Mouse (Mus musculus): ENCODE data around the gene Chst8. TPM values are rescaled to one million over a fixed set of nuclear protein-coding genes. Genes with fewer than 3 reads are reported as not detected.

Chst8 gene
- polyA plus RNA-seq, 1 experiment from 2014 or later: 20.5 TPM

DNA sequence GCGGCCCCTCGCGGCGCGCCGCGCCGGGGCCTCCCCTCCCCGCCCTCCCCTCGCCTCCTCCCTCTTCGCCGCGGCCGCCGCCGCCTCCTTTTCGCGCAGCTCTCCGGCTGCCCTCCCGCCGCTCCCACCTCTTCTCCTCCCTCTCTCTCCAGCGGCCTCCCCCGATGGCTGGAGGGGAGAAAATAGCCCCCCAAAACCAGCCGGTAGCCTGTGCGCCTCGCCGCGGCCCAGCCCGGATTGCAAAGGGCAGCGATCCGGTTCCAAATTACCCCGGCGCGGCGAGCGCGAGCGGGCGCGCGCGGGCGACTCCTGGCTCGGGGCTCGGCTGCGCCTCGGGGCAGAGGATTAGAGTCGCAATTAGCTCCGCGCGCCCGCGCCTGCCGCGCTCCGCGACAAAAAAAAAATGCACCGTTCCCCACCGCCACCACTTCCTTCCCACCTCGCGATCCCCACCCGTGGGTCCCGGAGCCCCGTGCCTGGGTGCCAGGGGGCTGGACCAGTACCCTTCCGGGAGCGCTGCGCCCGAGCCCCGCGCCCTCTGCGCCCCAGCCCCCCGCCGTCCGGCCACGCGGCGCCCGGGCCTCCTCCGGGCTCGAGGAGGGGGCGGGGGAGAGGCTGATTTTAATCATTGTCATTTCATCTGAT, 157.9 kb downstream of the Chst8 start:
- Histone ChIP-seq H3K4me3 (replicated peaks) (peak overlapping the region; percentile 78), H3K9ac (replicated peaks) (peak overlapping the region; percentile 95), H3K36me3 (peaks cover 5% of the 10 kb centered on the region), H3K4me1 (replicated peaks) (peaks cover 40% of the 10 kb centered on the region), H3K9me3 (no peaks in the 10 kb centered on the region), H3K4me2 (replicated peaks) (peak overlapping the region; percentile 68), H3K27me3 (no peaks in the 10 kb centered on the region), H3K27ac (peak overlapping the region; percentile 100)
- ATAC-seq: peak; percentile 59
- under 1% methylated on average over 54 of the region's 81 CpGs for WGBS

- Histone ChIP-seq H3K9me3 (no peaks in the 10 kb centered on the region), H3K27ac (peak overlapping the region; percentile 100), H3K4me1 (replicated peaks) (peaks cover 47% of the 10 kb centered on the region), H3K36me3 (peaks cover 11% of the 10 kb centered on the region), H3K4me3 (replicated peaks) (peak overlapping the region; percentile 78), H3K4me2 (replicated peaks) (peak overlapping the region; percentile 68), H3K9ac (replicated peaks) (peak overlapping the region; percentile 95), H3K27me3 (no peaks in the 10 kb centered on the region)
- peak; percentile 41 for ATAC-seq
- under 1% methylated on average over 35 of the region's 64 CpGs for WGBS
Measured at GRCm38 (mm10) chr7:34653731-34654440, 158.6 kb downstream of the Chst8 start.

- H3K36me3 ChIP-seq: peaks cover 21% of the 10 kb centered on the region
- H3K27me3 ChIP-seq: no peaks in the 10 kb centered on the region
- H3K27ac ChIP-seq: peak overlapping the region; percentile 100
- no peak for ATAC-seq
- H3K4me1 ChIP-seq (replicated peaks): peaks cover 56% of the 10 kb centered on the region
- H3K4me2 ChIP-seq (replicated peaks): peak overlapping the region; percentile 68
- H3K4me3 ChIP-seq (replicated peaks): peak overlapping the region; percentile 78
- under 1% methylated on average over 48 of the region's 48 CpGs for WGBS
- peak overlapping the region; percentile 95 for H3K9ac ChIP-seq (replicated peaks)
- H3K9me3 ChIP-seq: no peaks in the 10 kb centered on the region
Measured at GRCm38 (mm10) chr7:34652751-34653502, 159.6 kb downstream of the Chst8 start.

- ATAC-seq: no peak
- Histone ChIP-seq H3K27me3 (no peaks in the 10 kb centered on the region), H3K4me2 (replicated peaks) (peak overlapping the region; percentile 68), H3K4me1 (replicated peaks) (peaks cover 61% of the 10 kb centered on the region), H3K9me3 (no peaks in the 10 kb centered on the region), H3K4me3 (replicated peaks) (peak overlapping the region; percentile 78), H3K9ac (replicated peaks) (peak overlapping the region; percentile 95), H3K36me3 (peaks cover 35% of the 10 kb centered on the region), H3K27ac (peak overlapping the region; percentile 70)
- WGBS: 34% methylated on average over 2 of the region's 2 CpGs
Measured at GRCm38 (mm10) chr7:34651381-34651780, 161.1 kb downstream of the Chst8 start.

DNA sequence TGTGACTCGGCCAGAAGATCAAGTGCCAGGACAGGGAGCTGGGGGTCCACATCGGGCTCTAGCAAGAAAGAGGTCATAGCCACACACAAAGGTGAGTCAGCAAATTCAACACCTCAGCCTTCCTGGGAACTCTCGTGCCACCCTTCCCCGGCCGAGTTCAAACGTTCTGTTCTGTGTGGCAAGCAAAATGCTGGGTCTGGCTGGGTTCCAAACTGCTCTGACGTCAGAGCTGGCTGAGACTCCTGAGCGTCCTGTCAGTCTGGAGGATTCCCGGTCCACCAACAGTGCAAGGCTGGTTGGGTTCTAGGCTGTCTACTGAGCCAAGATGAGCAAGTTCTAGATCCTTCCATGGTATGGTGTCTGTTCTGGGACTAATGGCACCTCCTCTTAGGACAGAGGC, 165.5 kb downstream of the Chst8 start:
- ATAC-seq: no peak
- Histone ChIP-seq H3K36me3 (peaks cover 75% of the 10 kb centered on the region), H3K4me1 (replicated peaks) (peaks cover 64% of the 10 kb centered on the region), H3K9ac (replicated peaks) (no peak overlapping the region), H3K4me3 (replicated peaks) (no peak overlapping the region), H3K4me2 (replicated peaks) (no peak overlapping the region), H3K27me3 (no peaks in the 10 kb centered on the region), H3K9me3 (no peaks in the 10 kb centered on the region), H3K27ac (no peak overlapping the region)
- WGBS: 77% methylated on average over 9 of the region's 9 CpGs

DNA sequence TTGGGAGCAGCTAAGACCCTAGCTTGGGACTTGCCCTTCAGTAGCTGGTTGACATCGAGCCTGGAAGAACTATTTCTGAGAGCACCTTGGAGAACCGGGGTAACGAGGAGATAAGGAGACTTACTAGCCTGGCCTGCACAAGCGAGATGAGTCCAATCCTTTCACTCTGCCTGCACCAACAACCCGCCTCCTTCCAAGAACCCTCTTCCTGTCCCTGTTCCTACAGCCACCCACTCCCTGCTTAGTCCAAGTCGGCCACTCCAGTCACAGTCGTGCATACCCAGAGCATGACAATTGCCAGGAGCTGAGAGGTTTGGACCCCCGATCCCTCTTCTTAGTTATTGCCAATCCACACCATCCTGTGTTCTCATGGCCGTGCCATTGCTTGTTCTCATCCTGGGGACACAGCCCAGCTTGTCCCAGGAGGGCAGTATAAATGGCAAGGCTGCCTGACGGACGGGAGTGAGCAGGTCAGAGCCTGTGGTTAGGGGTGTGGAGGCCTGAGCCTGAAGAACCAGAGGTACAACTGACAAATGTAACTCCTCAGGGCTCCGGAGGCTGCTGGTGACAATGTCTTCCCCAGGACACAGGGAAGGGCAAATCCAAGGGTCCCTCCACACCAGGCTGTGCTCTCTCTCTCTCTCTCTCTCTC, 166.2 kb downstream of the Chst8 start:
- H3K4me2 ChIP-seq (replicated peaks): no peak overlapping the region
- H3K9ac ChIP-seq (replicated peaks): no peak overlapping the region
- 91% methylated on average over 12 of the region's 12 CpGs for WGBS
- H3K9me3 ChIP-seq: no peaks in the 10 kb centered on the region
- H3K36me3 ChIP-seq: peaks cover 83% of the 10 kb centered on the region
- peaks cover 62% of the 10 kb centered on the region for H3K4me1 ChIP-seq (replicated peaks)
- ATAC-seq: no peak
- no peak overlapping the region for H3K27ac ChIP-seq
- no peaks in the 10 kb centered on the region for H3K27me3 ChIP-seq
- H3K4me3 ChIP-seq (replicated peaks): no peak overlapping the region

GRCm38 (mm10) chr7:34645623-34646022, 166.9 kb downstream of the Chst8 start:
- Histone ChIP-seq H3K27ac (no peak overlapping the region), H3K9me3 (no peaks in the 10 kb centered on the region), H3K4me2 (replicated peaks) (no peak overlapping the region), H3K27me3 (no peaks in the 10 kb centered on the region), H3K4me1 (replicated peaks) (peaks cover 58% of the 10 kb centered on the region), H3K9ac (replicated peaks) (no peak overlapping the region), H3K4me3 (replicated peaks) (no peak overlapping the region), H3K36me3 (peaks cover 90% of the 10 kb centered on the region)
- 91% methylated on average over 2 of the region's 2 CpGs for WGBS
- no peak for ATAC-seq

- no peaks in the 10 kb centered on the region for H3K9me3 ChIP-seq
- no peaks in the 10 kb centered on the region for H3K27me3 ChIP-seq
- WGBS: 70% methylated on average over 18 of the region's 18 CpGs
- peaks cover 54% of the 10 kb centered on the region for H3K4me1 ChIP-seq (replicated peaks)
- no peak overlapping the region for H3K4me3 ChIP-seq (replicated peaks)
- H3K4me2 ChIP-seq (replicated peaks): no peak overlapping the region
- 0 out of 2 replicates have a peak, but pooled peaks have one; percentile 6 for ATAC-seq
- H3K9ac ChIP-seq (replicated peaks): no peak overlapping the region
- H3K27ac ChIP-seq: no peak overlapping the region
- peaks cover 95% of the 10 kb centered on the region for H3K36me3 ChIP-seq
Measured at GRCm38 (mm10) chr7:34644591-34644990, 167.9 kb downstream of the Chst8 start.

DNA sequence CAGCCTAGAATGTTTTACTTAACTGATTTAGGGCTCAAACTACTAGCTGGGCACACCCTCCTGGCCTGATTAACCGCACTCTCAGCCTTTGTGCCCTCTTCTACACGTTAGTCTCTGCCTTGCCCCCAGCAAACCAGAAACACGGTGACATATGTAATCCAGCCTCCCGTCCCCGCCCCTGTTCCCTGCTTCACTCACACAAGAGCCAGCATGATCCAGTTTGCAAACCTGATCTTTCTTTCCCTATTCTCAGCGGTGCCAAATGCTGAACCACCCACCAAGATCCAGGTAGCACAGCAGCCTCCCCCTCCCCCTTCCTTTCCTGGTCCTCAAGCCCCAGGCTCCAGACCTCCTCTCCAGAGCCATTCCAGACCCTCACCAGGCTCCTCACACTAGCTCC, 169.2 kb downstream of the Chst8 start:
- H3K9me3 ChIP-seq: no peaks in the 10 kb centered on the region
- WGBS: 82% methylated on average over 6 of the region's 6 CpGs
- H3K9ac ChIP-seq (replicated peaks): no peak overlapping the region
- no peak overlapping the region for H3K4me2 ChIP-seq (replicated peaks)
- H3K4me3 ChIP-seq (replicated peaks): no peak overlapping the region
- H3K36me3 ChIP-seq: peaks cover 94% of the 10 kb centered on the region
- H3K27ac ChIP-seq: no peak overlapping the region
- peaks cover 41% of the 10 kb centered on the region for H3K4me1 ChIP-seq (replicated peaks)
- ATAC-seq: no peak
- H3K27me3 ChIP-seq: no peaks in the 10 kb centered on the region

GRCm38 (mm10) chr7:34641968-34642367, 170.5 kb downstream of the Chst8 start:
- Histone ChIP-seq H3K27me3 (no peaks in the 10 kb centered on the region), H3K4me1 (replicated peaks) (peaks cover 31% of the 10 kb centered on the region), H3K27ac (peak overlapping the region; percentile 35; the same call in 1 of the 2 replicates), H3K9ac (replicated peaks) (0 out of 2 replicates have a peak overlapping the region, but pooled peaks have one; percentile 19), H3K4me2 (replicated peaks) (no peak overlapping the region), H3K4me3 (replicated peaks) (no peak overlapping the region), H3K36me3 (peaks cover 80% of the 10 kb centered on the region), H3K9me3 (no peaks in the 10 kb centered on the region)
- 92% methylated on average over 13 of the region's 13 CpGs for WGBS
- ATAC-seq: no peak

GRCm38 (mm10) chr7:34639798-34640197, 172.7 kb downstream of the Chst8 start:
- Histone ChIP-seq H3K36me3 (peaks cover 61% of the 10 kb centered on the region), H3K9ac (replicated peaks) (no peak overlapping the region), H3K4me3 (replicated peaks) (no peak overlapping the region), H3K4me1 (replicated peaks) (peaks cover 21% of the 10 kb centered on the region), H3K4me2 (replicated peaks) (no peak overlapping the region), H3K27ac (no peak overlapping the region), H3K27me3 (no peaks in the 10 kb centered on the region), H3K9me3 (no peaks in the 10 kb centered on the region)
- no peak; the same call in 1 of the 2 replicates for ATAC-seq
- 93% methylated on average over 11 of the region's 11 CpGs for WGBS
